Mouse (Mus musculus) heart, embryonic 14.5 days (tissue): ENCODE results near the gene Krt72. TPM values are rescaled to one million over a fixed set of nuclear protein-coding genes. Genes with fewer than 3 reads are reported as not detected.

ENCODE experiments used
- ATAC-seq: fragments of 200-750 bp; cut with Nextera tagmentation; 2 replicates; pipeline ENCODE4 v1.8.0; 2017; ENCODE audit warnings: low read depth, moderate TSS enrichment; ENCODE audit not compliant: insufficient number of reproducible peaks, insufficient read depth, low FRiP score
- H3K27ac ChIP-seq, 2 experiments: fragments of 200-500 bp in 1 of 2; fragments of 300-500 bp in 1 of 2; sonication (generic) in 1 of 2; replicated peaks in 1 of 2; 2 replicates each; pipeline ENCODE4 v1.5.1; 2012 to 2014; ENCODE audit warnings: low read depth in 2 of 2, low read length in 2 of 2, control low read depth in 1 of 2, mild to moderate bottlenecking in 1 of 2, mixed read lengths in 1 of 2; ENCODE audit not compliant: control insufficient read depth in 1 of 2, insufficient read depth in 1 of 2
- H3K27me3 ChIP-seq: fragments of 300-500 bp; sonication (generic); 2 replicates; pipeline ENCODE4 v1.6.1; 2014; ENCODE audit warnings: mild to moderate bottlenecking, low read length, control low read depth; ENCODE audit not compliant: control insufficient read depth, insufficient read depth
- H3K36me3 ChIP-seq: fragments of 300-500 bp; sonication (generic); 2 replicates; pipeline ENCODE4 v1.6.1; 2014; ENCODE audit warnings: mild to moderate bottlenecking, control low read depth, low read length, mixed read lengths; ENCODE audit not compliant: control insufficient read depth, insufficient read depth
- H3K4me1 ChIP-seq, 2 experiments: fragments of 200-500 bp in 1 of 2; fragments of 300-500 bp in 1 of 2; sonication (generic) in 1 of 2; 2 replicates each; pipeline ENCODE4 v1.6.1; 2012 to 2014; ENCODE audit warnings: low read length in 2 of 2, control low read depth in 1 of 2, mixed read lengths in 1 of 2; ENCODE audit not compliant: control insufficient read depth in 2 of 2, insufficient read depth in 2 of 2
- H3K4me2 ChIP-seq: fragments of 300-500 bp; sonication (generic); 2 replicates; pipeline ENCODE4 v1.6.1; 2014; ENCODE audit warnings: mild to moderate bottlenecking, low read length
- H3K4me3 ChIP-seq, 2 experiments: fragments of 200-500 bp in 1 of 2; fragments of 300-500 bp in 1 of 2; sonication (generic) in 1 of 2; 2 replicates each; pipeline ENCODE4 v1.5.1; 2012 to 2014; ENCODE audit warnings: low read length in 2 of 2, mild to moderate bottlenecking in 2 of 2, control low read depth in 1 of 2, low read depth in 1 of 2, moderate library complexity in 1 of 2; ENCODE audit not compliant: control insufficient read depth in 1 of 2, insufficient read depth in 1 of 2
- H3K9ac ChIP-seq: fragments of 300-500 bp; sonication (generic); 2 replicates; pipeline ENCODE4 v1.6.1; 2014; ENCODE audit warnings: mild to moderate bottlenecking, low read length
- H3K9me3 ChIP-seq: fragments of 300-500 bp; sonication (generic); 2 replicates; pipeline ENCODE4 v1.6.1; 2016; ENCODE audit warnings: low read length, control low read depth; ENCODE audit not compliant: control insufficient read depth
- WGBS: fragments of 180-500 bp; shearing (Covaris S2); extraction: QIAGEN DNeasy Blood & Tissue Kit; methylation state at CpG from one replicate; pipeline ENCODE4 v1.1.7; 2014; 5-methylcytosine and 5-hydroxymethylcytosine counted together
- polyA plus RNA-seq: library from polyadenylated mRNA; unstranded; fragments of >200 nt; fragmentation: Nextera tagmentation; extraction: Ambion mirVana; gene quantifications from 2 replicates; pipeline ENCODE4 v1.2.1, GENCODE M21; 2014

Gene Krt72
- polyA plus RNA-seq = not detected in 2 replicates

- H3K27ac ChIP-seq = no peak within 1 kb of the TSS
- no peak within 1 kb of the TSS for H3K4me2 ChIP-seq
- peaks cover 13% of the 10 kb centered on the region; the same call in 1 of the 2 replicates for H3K27me3 ChIP-seq
- no peak for ATAC-seq
- no peaks in the 10 kb centered on the region for H3K9me3 ChIP-seq
- no peak within 1 kb of the TSS for H3K9ac ChIP-seq
- WGBS = 80% methylated on average over 18 of the region's 18 CpGs
- H3K4me1 ChIP-seq = no peaks in the 10 kb centered on the region
- no peaks in the 10 kb centered on the region for H3K36me3 ChIP-seq
- H3K4me3 ChIP-seq = no peak within 1 kb of the TSS
Observed at GRCm38 (mm10) chr15:101786360-101786759, at the start of gene Krt72. Gene Krt72 (minus strand): TSS chr15:101786460.

- WGBS = 63% methylated on average over 5 of the region's 5 CpGs
- ATAC-seq = no peak
- no peaks in the 10 kb centered on the region for H3K9me3 ChIP-seq
- H3K36me3 ChIP-seq = no peaks in the 10 kb centered on the region
- no peak overlapping the region for H3K4me2 ChIP-seq
- no peak overlapping the region for H3K27ac ChIP-seq
- no peak overlapping the region for H3K9ac ChIP-seq
- peaks cover 6% of the 10 kb centered on the region; the same call in 1 of the 2 replicates for H3K27me3 ChIP-seq
- no peak overlapping the region for H3K4me3 ChIP-seq
- no peaks in the 10 kb centered on the region for H3K4me1 ChIP-seq
Observed at GRCm38 (mm10) chr15:101834784-101835328, 48.6 kb upstream of the Krt72 start.

GRCm38 (mm10) chr15:101833131-101833530, 46.9 kb upstream of the Krt72 start:
- Histone ChIP-seq H3K27me3 (no peaks in the 10 kb centered on the region), H3K9me3 (no peaks in the 10 kb centered on the region), H3K4me3 (no peak overlapping the region), H3K9ac (no peak overlapping the region), H3K36me3 (no peaks in the 10 kb centered on the region), H3K4me1 (no peaks in the 10 kb centered on the region), H3K4me2 (no peak overlapping the region), H3K27ac (no peak overlapping the region)
- WGBS = 44% methylated on average over 6 of the region's 6 CpGs
- no peak for ATAC-seq

GRCm38 (mm10) chr15:101829441-101829840, 43.2 kb upstream of the Krt72 start:
- ATAC-seq = no peak
- H3K9me3 ChIP-seq = no peaks in the 10 kb centered on the region
- WGBS = 65% methylated on average over 5 of the region's 5 CpGs

GRCm38 (mm10) chr15:101821786-101822185, 35.5 kb upstream of the Krt72 start:
- H3K27me3 ChIP-seq = 0 out of 2 replicates have a peak, but pooled peaks cover 4% of the 10 kb centered on the region
- no peaks in the 10 kb centered on the region for H3K9me3 ChIP-seq
- no peaks in the 10 kb centered on the region for H3K36me3 ChIP-seq
- no peak for ATAC-seq
- WGBS = 17% methylated on average over 3 of the region's 3 CpGs
- no peaks in the 10 kb centered on the region; a peak in 1 of 4 replicates for H3K4me1 ChIP-seq
- no peak overlapping the region for H3K4me2 ChIP-seq
- H3K9ac ChIP-seq = no peak overlapping the region
- H3K4me3 ChIP-seq = no peak overlapping the region
- H3K27ac ChIP-seq = no peak overlapping the region

More at GRCm38 (mm10) chr15:101829441-101829840, 43.2 kb upstream of the Krt72 start:
- no peak overlapping the region for H3K9ac ChIP-seq
- H3K4me2 ChIP-seq = no peak overlapping the region
- no peak overlapping the region for H3K4me3 ChIP-seq
- H3K36me3 ChIP-seq = no peaks in the 10 kb centered on the region
- no peaks in the 10 kb centered on the region; the same call in 1 of the 2 replicates for H3K27me3 ChIP-seq
- no peaks in the 10 kb centered on the region for H3K4me1 ChIP-seq
- no peak overlapping the region for H3K27ac ChIP-seq

GRCm38 (mm10) chr15:101817875-101818274, 31.6 kb upstream of the Krt72 start, which contains the start of gene Krt2:
Gene Krt2 (minus strand): TSS chr15:101818169.
- no peaks in the 10 kb centered on the region for H3K36me3 ChIP-seq
- ATAC-seq = no peak
- H3K4me3 ChIP-seq = no peak within 1 kb of the TSS
- peaks cover 18% of the 10 kb centered on the region; the same call in 1 of the 2 replicates for H3K27me3 ChIP-seq
- no peaks in the 10 kb centered on the region; a peak in 1 of 4 replicates for H3K4me1 ChIP-seq
- H3K9ac ChIP-seq = no peak within 1 kb of the TSS
- no peak within 1 kb of the TSS for H3K4me2 ChIP-seq
- no peak within 1 kb of the TSS for H3K27ac ChIP-seq
- no peaks in the 10 kb centered on the region for H3K9me3 ChIP-seq
- WGBS = 60% methylated on average over 16 of the region's 16 CpGs

- Histone ChIP-seq H3K4me2 (no peak overlapping the region), H3K4me1 (no peaks in the 10 kb centered on the region), H3K9ac (no peak overlapping the region), H3K27me3 (peaks cover 4% of the 10 kb centered on the region; the same call in 1 of the 2 replicates), H3K9me3 (no peaks in the 10 kb centered on the region), H3K4me3 (no peak overlapping the region), H3K27ac (no peak overlapping the region), H3K36me3 (no peaks in the 10 kb centered on the region)
- WGBS = 77% methylated on average over 11 of the region's 11 CpGs
- ATAC-seq = no peak
Observed at GRCm38 (mm10) chr15:101803052-101803822, 17.0 kb upstream of the Krt72 start.
